Mouse (Mus musculus) kidney, postnatal 10 days (tissue): ENCODE data around the gene Rgl3.

Experiments
- DNase-seq: peaks from one replicate; pipeline ENCODE4 v3.0.0; 2021; ENCODE audit warnings: mixed read lengths

The Rgl3 gene

DNA sequence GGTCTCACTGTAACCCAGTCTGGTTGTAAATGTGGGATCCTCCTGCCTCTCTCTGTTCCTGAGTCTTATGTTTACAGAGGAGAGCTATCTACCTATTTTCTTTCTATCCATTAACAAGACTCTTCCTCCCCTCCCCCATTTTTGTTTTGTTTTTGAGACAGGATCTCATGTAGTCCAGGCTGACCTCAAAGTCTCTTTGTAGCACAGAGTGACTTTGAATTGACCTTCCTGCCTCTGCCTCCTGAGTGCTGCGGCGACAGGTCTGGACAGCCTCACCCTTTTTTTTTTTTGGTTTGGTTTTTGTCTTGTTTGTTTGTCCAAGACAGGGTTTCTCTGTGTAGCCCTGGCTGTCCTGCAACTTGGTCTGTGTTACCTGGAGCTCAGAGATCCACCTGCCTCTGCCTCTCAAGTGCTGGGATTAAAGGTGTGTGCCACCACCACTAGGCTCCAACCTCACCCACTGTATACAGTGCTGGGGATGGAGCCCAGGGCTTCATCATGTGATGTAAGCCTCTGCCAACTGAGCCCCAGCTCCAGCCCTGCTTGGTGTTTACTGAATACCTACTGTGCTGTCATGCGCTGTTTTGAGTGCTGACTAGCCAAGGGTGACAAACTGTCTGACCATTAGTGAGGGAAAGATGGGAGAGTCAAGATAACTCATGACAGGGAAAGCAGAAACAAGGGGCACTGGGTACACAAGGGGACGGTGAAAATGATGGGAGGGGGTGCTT is 10.7 kb downstream of the Rgl3 start:
- DNase-seq, result no peak

DNA sequence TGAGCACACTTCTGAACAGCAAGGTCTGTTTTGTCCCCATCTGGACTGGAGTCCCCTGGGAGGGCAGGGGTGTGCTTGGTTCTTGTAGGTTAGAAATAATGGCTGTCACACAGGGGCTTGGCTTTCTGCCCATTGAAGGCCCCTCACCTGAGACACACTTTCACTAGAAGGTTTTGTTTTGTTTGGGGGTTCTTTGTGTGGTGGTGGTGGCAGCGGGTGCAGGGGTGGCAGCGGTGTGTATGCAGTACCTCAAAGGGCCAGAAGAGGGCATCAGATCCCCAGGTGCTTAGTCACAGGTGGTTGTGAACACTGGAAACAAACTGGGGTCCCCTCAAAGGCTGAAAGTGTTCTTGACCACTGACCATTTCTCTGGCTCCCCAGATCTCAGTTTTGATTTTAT is 11.3 kb downstream of the Rgl3 start:
- peak; percentile 52 for DNase-seq

DNA sequence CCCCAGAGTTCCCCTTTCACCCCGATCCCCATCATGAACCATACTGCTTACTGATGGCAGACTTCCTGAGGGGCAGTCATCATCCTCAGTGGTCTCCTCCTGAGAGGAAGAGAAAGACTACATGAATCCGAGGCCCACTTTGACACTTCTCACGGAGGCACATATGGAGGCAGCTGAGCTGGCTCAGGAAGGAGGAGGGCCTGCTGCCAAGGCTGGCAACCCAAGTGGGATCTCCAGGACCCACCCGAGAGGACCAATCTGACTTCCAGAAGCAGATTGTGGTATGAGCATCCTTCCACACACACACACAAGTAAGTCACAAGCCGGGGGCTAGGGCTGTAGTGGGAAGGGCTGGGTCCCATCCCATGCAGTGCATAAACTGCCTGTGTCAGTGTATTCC is 11.9 kb downstream of the Rgl3 start:
- DNase-seq, result no peak

DNA sequence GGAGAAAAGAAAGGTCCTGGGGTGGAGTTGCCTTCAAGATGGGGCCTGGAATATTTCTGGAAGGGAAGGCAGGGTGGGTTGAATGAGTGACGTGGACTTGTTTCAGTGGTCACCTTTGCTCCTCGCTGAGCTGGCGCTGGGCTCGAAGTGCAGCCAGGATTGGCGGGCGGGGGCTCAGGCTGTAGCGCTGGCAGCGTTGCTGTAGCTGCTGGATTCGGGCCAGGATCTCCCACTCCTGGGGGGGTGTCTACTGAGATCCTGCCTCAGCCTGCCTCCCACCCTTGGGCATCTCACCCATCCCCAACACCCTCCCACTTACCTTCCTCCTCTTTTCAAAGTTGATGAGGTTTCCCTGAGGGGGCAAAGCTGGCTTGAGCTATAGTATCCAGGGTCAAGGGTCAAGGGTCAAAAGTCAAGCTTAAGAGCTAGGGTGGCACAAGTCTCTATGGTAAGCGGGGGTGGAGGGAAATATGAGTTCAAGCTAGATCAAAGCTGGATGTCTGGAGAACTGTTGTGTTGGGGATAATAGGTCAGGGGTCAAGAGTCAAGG is 12.5 kb downstream of the Rgl3 start:
- DNase-seq, result no peak

DNA sequence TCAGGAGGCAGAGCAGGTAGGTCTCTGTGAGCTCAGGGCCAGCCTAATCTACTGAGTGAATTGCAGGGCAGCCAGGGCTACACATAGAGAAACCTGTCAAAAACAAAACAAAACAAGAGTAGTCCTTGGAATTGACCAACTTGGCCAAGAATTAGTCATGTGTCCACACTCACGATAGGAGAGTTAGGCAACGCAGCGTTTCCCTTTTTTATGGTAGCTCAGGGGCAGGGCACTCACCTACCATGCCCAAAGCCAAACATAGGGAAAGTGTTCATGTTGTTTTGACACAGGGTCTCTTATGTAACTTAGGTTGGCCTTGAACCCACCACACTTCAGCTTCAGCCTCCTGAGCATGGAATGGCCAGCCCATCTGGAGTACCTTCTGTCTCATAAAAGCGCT is 19.9 kb downstream of the Rgl3 start:
- DNase-seq, result no peak

DNA sequence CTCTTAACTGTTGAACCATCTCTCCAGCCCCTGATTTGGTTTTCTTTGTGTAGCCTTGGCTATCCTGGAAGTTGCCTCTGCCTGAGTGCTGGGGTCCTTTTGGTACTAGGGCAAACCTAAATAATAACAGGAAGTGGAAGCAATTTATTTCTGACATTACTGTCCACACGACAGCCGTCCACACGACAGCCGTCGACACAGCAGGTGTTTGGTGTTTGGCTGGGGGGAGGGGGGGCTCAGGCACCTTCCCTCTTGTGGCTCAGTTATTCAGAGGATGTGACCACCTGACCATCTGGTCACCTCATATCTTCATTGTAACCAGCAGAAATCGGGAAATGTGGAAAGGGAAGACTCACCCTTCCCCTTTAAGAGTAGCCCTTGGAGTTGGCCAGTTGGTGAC is 20.4 kb downstream of the Rgl3 start:
- no peak for DNase-seq

DNA sequence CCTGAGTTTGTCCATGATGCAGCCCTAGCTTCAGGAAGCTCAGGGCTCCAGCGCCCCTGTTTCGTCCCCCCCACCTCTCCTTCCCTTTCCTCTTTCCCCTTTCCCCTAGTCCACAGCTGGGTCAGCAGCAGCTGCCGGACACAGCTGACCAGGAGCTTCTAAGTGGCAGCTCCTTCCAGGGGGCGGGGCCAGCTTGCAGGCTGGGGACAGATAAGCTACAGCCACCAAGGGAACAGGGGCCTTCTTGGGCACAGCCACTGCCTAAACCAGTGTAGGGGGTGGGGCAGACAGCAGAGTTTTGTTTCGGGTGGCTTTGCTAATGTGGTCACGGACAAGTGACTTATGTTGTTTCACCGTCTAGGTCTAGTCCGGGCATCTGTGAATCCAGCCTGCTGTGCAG is 25.8 kb downstream of the Rgl3 start, which contains the start of gene Epor:
TSS of gene Epor (minus strand) at position 90 of the 400 bp plus-strand sequence.
- peak; percentile 83 for DNase-seq

DNA sequence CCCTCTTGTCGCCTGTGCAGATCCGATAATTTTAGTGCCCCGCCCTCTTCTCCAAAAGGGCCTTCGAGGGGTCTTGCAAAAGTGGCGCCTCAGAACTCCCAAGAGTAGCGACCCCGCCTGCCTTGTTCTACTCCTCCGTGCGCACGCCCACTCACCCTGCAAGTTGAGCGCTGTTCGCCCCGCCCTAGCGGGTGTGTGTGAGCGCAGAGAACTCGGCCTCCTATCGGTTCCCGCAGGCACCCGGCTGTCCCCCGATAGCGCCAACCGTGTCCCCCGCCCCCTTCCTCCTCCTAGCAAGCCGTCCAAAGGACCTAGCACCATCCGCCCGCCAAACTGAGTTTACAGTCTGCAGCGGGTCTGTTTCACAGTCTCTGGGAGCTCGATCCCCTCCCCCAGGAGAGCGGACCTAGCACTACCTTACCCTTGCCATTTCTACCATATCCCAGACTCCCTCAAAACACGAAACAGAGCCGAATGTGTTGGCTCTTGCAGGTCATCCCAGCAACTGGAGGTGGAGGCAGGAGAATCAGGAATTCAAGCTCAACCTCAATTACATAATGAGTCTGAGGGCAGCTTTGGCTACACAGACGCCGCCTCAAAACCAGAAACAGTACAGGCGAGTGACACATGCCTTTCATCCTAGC is 26.7 kb downstream of the Rgl3 start:
- DNase-seq, result peak; percentile 86

DNA sequence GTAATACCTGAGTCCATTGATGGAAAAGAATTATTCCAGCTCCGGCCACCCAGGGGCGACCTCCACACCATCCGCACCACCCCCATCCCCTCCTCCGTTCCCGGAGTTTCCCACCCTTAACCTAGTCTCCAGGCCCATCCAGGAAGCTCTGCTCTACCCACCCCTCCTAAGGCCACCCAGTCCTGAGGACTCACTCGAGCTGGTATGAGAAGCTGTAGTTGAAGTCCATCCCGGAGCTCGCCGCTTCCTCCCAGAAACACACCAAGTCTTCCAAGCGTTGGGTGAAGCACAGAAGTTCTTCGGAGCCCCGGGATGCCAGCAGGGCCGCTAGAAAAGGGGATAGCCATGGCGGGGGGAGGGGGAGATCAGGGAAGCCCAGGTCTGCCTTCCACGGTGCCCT is 27.2 kb downstream of the Rgl3 start:
- DNase-seq, result peak; percentile 38

DNA sequence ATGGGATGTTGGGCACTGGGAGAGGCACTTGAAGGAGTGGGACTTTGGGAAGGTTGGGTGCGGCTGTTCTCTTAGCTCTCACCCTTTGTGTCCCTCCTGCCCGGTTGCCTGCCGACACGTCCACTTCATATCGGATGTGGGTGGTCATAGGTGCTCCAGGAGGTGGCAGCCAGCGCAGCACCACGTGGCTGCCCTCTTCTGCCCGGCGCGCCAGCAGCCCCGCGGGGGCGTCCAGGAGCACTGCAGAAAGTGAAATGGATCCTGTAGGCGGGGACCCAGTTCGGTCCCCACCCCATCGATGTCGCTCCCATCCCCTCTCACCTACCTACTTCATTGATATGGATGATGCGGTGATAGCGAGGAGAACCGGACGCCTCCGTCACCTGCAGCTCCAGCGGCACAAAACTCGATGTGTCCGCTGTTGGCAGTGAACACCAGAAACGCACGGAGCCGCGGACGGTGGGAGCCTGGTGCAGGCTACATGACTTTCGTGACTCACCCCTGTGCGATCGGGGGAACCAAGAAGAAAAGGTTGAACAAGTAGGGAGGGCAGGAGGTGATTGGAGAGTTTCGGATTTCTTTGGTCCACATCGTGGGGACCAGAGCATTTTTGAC is 27.8 kb downstream of the Rgl3 start:
- peak; percentile 38 for DNase-seq

DNA sequence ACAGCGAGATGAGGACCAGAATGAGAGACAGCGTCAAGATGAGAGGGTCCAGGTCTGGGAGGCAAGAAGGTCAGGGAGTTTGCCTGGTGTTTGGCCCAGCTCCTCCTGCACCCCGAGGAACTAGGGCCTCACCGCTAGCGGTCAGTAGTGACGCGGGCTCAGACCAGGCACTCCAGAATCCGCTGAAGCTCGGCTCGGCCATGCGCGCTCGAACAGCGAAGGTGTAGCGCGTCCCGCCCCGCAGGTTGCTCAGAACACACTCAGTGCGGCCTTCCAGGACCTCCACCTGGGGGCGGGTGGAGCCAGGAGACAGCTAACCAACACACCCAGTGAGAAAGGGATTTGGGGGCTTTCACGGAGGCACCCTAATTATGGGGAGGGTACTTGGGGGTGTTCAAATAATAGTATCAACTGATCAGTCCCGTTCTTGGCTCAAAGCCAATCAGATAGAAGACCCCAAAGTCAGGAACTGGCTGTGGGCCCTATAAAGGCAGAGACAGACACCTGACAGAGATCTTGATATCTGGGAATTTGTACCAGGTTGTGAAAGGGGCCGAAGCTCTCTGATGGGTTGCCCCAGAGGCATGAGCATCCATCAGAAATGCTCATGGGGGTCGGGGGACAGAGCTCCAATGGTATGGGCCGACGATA is 28.6 kb downstream of the Rgl3 start:
- DNase-seq, result peak; percentile 76

DNA sequence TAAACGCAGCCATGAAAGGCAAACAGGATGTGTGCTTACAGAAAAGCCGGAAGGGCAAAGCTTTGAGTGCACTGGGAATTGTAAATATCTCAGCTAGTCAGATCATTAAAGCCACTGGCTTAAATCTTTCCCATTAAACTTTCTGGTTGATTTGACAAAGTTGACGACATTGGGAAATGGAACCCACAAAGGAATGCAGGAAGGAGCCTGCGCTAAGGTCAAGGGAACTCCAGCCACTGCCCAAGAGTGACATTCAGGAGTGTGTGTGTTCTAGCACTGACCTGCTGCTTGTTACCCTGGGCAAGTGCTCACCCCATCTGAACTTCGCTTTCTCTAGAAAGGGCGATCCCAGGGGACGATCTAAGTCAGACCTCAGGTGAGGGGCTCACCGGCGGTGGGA is 29.1 kb downstream of the Rgl3 start:
- DNase-seq, result peak; percentile 39

DNA sequence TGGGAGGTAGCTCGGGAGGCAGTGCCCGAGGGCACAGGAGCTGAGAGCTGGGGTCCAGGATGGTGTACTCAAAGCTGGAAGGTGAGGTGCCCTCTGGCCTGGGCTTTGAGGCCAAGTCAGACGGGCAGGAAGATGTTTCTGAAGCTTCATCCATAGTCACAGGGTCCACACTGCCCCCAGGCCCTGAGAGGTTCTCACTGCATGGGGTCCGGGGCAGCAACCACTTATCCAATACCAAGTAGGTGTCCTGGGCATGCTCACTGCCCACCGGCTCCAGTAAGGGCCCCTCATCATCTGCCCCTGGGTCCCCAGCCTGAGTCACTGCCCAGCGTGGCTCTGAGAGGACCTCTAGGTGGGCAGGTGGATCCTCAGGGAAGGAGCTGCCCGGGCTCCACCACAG is 30.0 kb downstream of the Rgl3 start:
- DNase-seq, result no peak

DNA sequence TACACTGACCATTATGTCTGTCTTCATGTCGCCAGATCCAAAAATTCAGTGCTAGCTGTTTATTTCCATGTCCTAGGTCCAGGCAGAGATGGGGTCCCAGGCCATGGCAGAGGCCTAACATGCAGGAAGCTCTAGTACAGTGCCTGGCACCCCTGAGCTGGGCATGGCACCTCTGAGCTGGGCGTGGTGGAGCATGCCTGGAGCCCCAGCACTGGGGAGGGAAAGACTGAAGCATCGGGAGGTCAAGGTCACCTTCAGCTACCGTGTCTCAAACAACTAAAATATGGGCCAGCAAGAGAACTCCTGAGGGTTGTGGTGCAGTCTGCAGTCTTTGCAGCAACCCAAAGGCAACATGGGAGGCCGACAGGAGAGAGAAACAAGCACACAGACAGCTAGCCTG is 30.9 kb downstream of the Rgl3 start:
- no peak for DNase-seq

DNA sequence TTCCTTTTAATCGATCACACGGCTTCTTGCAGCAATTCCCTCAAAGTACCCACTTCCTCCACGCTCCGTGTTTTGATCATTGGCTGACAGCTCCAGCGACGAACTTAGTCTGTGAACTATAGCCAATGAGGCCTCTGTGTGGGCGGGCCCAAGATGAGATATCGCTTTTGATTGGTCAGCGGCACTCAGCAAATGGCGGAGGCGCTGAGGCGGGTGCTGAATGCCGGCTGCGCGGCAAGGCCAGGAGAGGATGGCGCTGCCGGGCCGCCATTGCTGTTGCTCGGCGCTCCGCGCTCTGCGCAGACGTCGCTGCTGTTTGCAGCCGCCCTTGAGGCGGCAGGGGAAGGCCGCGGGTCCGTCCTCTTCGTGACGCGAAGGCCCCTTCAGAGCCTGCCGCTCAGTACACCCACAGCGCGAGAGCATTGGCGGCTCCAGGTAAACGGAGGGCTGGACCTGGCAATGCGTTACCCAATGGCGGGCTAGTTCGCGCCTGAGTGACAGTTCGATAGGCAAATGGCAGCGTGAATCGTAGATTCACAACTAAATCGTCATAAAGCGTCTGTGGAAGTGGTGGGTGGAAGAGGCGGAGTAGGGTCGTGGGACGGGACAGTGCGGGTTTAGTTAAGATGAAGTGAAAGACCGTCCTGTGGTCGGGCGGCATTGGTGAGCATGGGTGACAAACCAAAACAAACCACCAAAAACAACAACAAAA is 33.5 kb downstream of the Rgl3 start, which contains the start of gene Swsap1:
TSS of gene Swsap1 (plus strand) at position 186 of the 712 bp plus-strand sequence.
- DNase-seq, result peak; percentile 98

DNA sequence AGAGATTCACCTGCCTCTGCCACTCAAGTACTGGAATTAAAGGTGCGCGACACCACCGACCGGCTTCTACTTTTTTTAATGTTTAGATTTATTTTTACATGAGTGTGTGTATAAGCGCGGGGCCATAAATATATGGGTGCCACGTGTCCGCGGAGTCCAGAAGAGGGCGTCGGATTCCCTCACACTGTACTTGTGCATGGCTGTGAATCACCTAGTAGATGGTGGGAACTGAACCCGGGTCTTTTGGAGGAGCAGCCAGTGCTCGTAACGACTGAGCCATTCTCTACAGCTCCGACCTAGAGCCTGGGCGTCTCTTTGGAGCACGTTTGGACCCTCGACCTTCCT is 34.0 kb downstream of the Rgl3 start:
- DNase-seq, result no peak

DNA sequence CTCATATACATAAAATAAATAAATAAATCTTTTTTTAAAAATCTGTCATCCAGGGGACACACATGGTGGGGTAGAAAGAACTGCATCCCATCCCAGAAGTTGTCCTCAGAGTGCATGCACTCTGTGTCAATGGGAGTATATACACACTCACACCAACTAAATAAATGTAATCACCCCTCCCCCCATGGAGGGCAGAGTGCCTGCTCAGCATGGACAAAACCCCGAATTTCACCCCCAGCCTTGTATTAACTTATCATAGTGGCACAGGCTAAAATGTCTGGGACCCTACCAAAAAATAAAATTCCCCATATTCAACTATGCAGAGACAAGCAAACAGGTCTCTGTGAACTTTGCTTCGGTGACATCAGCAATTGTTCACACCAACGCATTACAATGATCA is 34.6 kb downstream of the Rgl3 start:
- no peak for DNase-seq

DNA sequence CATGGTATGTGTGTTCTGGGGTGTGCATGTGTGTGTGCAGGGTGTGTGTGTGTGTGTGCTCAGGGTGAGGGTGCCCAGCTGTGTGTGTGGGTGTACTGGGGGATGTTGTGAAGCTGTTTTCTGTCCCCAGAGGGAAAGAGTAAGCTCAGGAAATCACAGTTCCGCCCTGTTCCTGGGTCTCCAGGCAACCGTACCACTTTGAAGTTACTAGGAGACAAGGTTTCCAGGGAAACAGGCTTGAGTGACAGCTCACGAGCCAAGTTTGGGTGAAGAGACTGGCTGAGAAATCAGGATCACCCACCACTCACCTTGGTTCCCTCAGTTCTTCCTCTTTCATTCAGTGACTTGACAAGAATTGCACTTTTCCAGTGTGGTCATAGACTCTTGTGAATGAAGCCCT is 35.6 kb downstream of the Rgl3 start:
- no peak for DNase-seq

DNA sequence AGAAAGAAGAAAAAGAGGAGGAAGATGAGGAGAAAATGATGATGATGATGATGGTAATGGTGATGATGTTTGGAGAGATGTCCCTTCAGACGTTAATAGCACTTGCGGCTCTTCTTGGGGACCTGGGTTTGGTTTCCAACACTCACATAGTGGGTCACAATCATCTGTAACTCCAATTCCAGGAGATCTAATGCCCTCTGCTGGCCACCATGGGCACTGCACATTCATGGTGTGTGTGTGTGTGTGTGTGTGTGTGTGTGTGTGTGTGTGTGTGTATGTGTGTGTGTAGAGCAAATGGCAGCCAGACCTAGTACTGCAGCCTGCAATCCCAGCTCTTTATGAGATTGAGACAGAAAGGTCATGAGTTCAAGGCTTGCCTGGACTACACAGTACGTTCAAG is 37.3 kb downstream of the Rgl3 start:
- no peak for DNase-seq

DNA sequence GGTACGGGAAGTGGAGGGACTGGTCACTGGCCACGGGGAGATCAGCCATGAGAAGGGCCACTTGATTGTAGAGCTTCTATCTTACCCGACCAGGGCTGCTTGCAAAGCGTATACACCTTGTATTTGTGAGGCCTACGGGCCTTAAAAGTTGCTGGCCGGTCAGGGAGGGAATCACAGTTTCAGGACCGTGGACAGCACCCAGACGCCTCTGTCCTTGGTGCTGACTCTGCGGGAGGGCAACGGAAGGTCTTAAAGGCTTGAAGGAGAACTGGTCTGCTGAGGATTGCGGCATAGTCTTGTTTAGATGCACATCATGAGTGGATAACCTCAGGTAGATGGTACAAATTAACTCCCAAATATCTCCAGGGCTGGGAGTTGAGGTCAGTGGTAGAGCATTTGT is 38.9 kb downstream of the Rgl3 start:
- DNase-seq, result peak; percentile 86

DNA sequence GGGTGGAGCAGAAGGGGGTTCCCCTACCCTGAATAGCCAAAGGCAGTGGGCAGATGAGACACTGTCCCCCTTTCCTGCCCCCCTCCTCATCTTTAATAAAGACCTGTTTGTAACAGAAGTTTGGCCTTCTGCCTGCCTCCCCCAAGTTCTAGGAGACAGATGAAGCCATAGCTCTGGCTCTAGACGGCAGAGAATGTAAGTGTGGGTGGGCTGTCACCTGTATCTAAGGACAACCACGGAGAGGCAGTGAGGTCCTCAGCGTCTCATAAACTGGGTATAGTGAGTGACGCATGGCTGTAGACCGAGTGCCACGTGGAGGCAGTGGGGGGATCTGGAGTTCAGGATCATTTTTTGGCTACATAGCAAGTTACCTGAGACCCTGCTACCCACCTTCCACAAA is 40.5 kb downstream of the Rgl3 start:
- no peak for DNase-seq

DNA sequence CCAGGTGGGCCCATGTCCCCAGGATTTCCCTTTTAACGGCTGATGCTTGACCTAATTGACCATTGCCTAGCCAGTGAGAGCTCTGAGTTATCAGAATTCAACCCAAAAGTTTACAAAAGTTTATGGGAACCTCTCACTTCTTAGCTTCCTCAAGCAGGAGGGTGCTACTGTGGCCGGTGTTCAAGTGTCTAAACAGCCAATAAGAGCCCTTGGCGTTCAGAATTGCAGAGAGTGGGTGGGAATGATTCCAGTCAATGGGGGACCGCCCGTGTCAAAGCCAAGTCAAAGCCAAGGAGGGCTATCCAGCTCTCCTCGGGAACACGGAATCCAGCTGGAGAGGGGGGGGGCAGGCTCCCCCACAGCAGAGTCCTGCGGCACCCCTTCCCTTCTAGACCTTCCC is 41.1 kb downstream of the Rgl3 start:
- DNase-seq, result no peak
